Mouse (Mus musculus) retina, postnatal 1 day (tissue): Measurements from ENCODE around the gene Blmh.

ENCODE experiments used
- DNase-seq: peaks from one replicate; pipeline ENCODE4 v3.0.0-alpha.2; 2012

Gene Blmh

GRCm38 (mm10) chr11:76924759-76925236 lies at the start of gene Blmh:
TSS of gene Blmh (plus strand) at chr11:76924809.
- no peak for DNase-seq

- DNase-seq = peak; percentile 14
These were observed 44.8 kb upstream of the Blmh start for GRCm38 (mm10) chr11:76879816-76880215.

- DNase-seq = peak; percentile 35
These were observed 40.2 kb upstream of the Blmh start for GRCm38 (mm10) chr11:76884451-76884850.

- DNase-seq = no peak
These were observed 35.1 kb upstream of the Blmh start for GRCm38 (mm10) chr11:76889339-76890164.

- no peak for DNase-seq
These were observed 33.4 kb upstream of the Blmh start for GRCm38 (mm10) chr11:76891171-76891570.

- DNase-seq = no peak
These were observed 32.8 kb upstream of the Blmh start for GRCm38 (mm10) chr11:76891738-76892349.

- DNase-seq = no peak
These were observed 31.6 kb upstream of the Blmh start for GRCm38 (mm10) chr11:76892972-76893371.

- DNase-seq = no peak
These were observed 31.0 kb upstream of the Blmh start for GRCm38 (mm10) chr11:76893570-76893969.

- peak; percentile 82 for DNase-seq
These were observed 30.4 kb upstream of the Blmh start for GRCm38 (mm10) chr11:76894240-76894639.

- no peak for DNase-seq
These were observed 28.2 kb upstream of the Blmh start for GRCm38 (mm10) chr11:76896360-76896759.

- no peak for DNase-seq
These were observed 27.5 kb upstream of the Blmh start for GRCm38 (mm10) chr11:76897126-76897525.

GRCm38 (mm10) chr11:76897871-76898270 lies 26.7 kb upstream of the Blmh start:
- DNase-seq = no peak

GRCm38 (mm10) chr11:76898751-76899150 lies 25.9 kb upstream of the Blmh start:
- DNase-seq = no peak

- DNase-seq = peak; percentile 61
These were observed 24.6 kb upstream of the Blmh start for GRCm38 (mm10) chr11:76899758-76900738.

GRCm38 (mm10) chr11:76901579-76902361 lies 22.8 kb upstream of the Blmh start, which contains the start of gene Tmigd1:
TSS of gene Tmigd1 (plus strand) at chr11:76902159.
- no peak for DNase-seq

GRCm38 (mm10) chr11:76904340-76904739 lies 20.3 kb upstream of the Blmh start:
- no peak for DNase-seq

- DNase-seq = no peak
These were observed 16.0 kb upstream of the Blmh start for GRCm38 (mm10) chr11:76908651-76909050.

- DNase-seq = no peak
These were observed 13.1 kb upstream of the Blmh start for GRCm38 (mm10) chr11:76911325-76912054.

GRCm38 (mm10) chr11:76912055-76912395 lies 12.6 kb upstream of the Blmh start:
- DNase-seq = no peak

- DNase-seq = peak; percentile 15
These were observed 10.2 kb upstream of the Blmh start for GRCm38 (mm10) chr11:76914366-76914765.

GRCm38 (mm10) chr11:76916539-76917229 lies 7.9 kb upstream of the Blmh start:
- peak; percentile 27 for DNase-seq
